Mouse (Mus musculus): ENCODE data around the gene Qsox2. TPM values are rescaled to one million over a fixed set of nuclear protein-coding genes. Genes with fewer than 3 reads are reported as not detected.

Qsox2 gene
- total and polyA plus RNA-seq, 2 experiments from 2014 or later = 7.5 to 8.5 TPM

GRCm38 (mm10) chr2:26268216-26268615 lies 30.9 kb upstream of the Qsox2 start:
- ATAC-seq (ENCODE audit: insufficient read depth, low read depth) (no peak), DNase-seq (ENCODE audit: low spot score) (no peak)
- Histone ChIP-seq H3K4me2 (ENCODE audit: low read depth, low read length) (no peak overlapping the region), H3K4me3 (ENCODE audit: low read depth, low read length) (no peak overlapping the region), H3K4me1 (ENCODE audit: control insufficient read depth, insufficient read depth) (no peaks in the 10 kb centered on the region), H3K9me3 (replicated peaks; ENCODE audit: control insufficient read depth, low read length) (no peaks in the 10 kb centered on the region), H3K27ac (ENCODE audit: low read depth) (no peak overlapping the region), H3K27me3 (ENCODE audit: control insufficient read depth, insufficient read depth, low read length) (no peaks in the 10 kb centered on the region), H3K36me3 (replicated peaks; ENCODE audit: control insufficient read depth, insufficient read depth, low read length) (no peaks in the 10 kb centered on the region), H3K9ac (replicated peaks; ENCODE audit: low read depth, low read length) (no peak overlapping the region)
- WGBS = 46% methylated on average over 3 of the region's 3 CpGs
- TF ChIP-seq CTCF (IDR thresholded peaks at IDR 0.05; ENCODE audit: low read depth) (no peak), EP300 (IDR thresholded peaks at IDR 0.05; ENCODE audit: low read depth) (no peak)

GRCm38 (mm10) chr2:26266066-26266742 lies 28.9 kb upstream of the Qsox2 start:
- ATAC-seq (ENCODE audit: insufficient read depth, low read depth) = no peak
- 75% methylated on average over 10 of the region's 10 CpGs for WGBS
- no peak overlapping the region for H3K4me3 ChIP-seq (ENCODE audit: low read depth, low read length)
- no peaks in the 10 kb centered on the region for H3K36me3 ChIP-seq (replicated peaks; ENCODE audit: control insufficient read depth, insufficient read depth, low read length)
- H3K4me1 ChIP-seq (ENCODE audit: control insufficient read depth, insufficient read depth) = no peaks in the 10 kb centered on the region
- no peak for DNase-seq (ENCODE audit: low spot score)
- H3K27ac ChIP-seq (ENCODE audit: low read depth) = no peak overlapping the region
- H3K27me3 ChIP-seq (ENCODE audit: control insufficient read depth, insufficient read depth, low read length) = no peaks in the 10 kb centered on the region
- no peak overlapping the region for H3K9ac ChIP-seq (replicated peaks; ENCODE audit: low read depth, low read length)
- no peak overlapping the region for H3K4me2 ChIP-seq (ENCODE audit: low read depth, low read length)
- no peaks in the 10 kb centered on the region for H3K9me3 ChIP-seq (replicated peaks; ENCODE audit: control insufficient read depth, low read length)
- TF ChIP-seq CTCF (IDR thresholded peaks at IDR 0.05; ENCODE audit: low read depth) (no peak), EP300 (IDR thresholded peaks at IDR 0.05; ENCODE audit: low read depth) (no peak)

- Histone ChIP-seq H3K27ac (ENCODE audit: low read depth) (no peak overlapping the region), H3K27me3 (ENCODE audit: control insufficient read depth, insufficient read depth, low read length) (no peaks in the 10 kb centered on the region), H3K36me3 (replicated peaks; ENCODE audit: control insufficient read depth, insufficient read depth, low read length) (no peaks in the 10 kb centered on the region), H3K9me3 (replicated peaks; ENCODE audit: control insufficient read depth, low read length) (no peaks in the 10 kb centered on the region), H3K4me3 (ENCODE audit: low read depth, low read length) (no peak overlapping the region), H3K4me1 (ENCODE audit: control insufficient read depth, insufficient read depth) (no peaks in the 10 kb centered on the region), H3K9ac (replicated peaks; ENCODE audit: low read depth, low read length) (no peak overlapping the region), H3K4me2 (ENCODE audit: low read depth, low read length) (no peak overlapping the region)
- 65% methylated on average over 2 of the region's 2 CpGs for WGBS
- ATAC-seq (ENCODE audit: insufficient read depth, low read depth) = no peak
- no peak for TF ChIP-seq CTCF (IDR thresholded peaks at IDR 0.05; ENCODE audit: low read depth)
- no peak for TF ChIP-seq EP300 (IDR thresholded peaks at IDR 0.05; ENCODE audit: low read depth)
- no peak for DNase-seq (ENCODE audit: low spot score)
Observed at GRCm38 (mm10) chr2:26265095-26265494, 27.8 kb upstream of the Qsox2 start.

- no peak for TF ChIP-seq EP300 (IDR thresholded peaks at IDR 0.05; ENCODE audit: low read depth)
- no peak for TF ChIP-seq CTCF (IDR thresholded peaks at IDR 0.05; ENCODE audit: low read depth)
- no peak for ATAC-seq (ENCODE audit: insufficient read depth, low read depth)
Observed at GRCm38 (mm10) chr2:26264646-26265045, 27.3 kb upstream of the Qsox2 start.

GRCm38 (mm10) chr2:26257315-26258096 lies 20.2 kb upstream of the Qsox2 start:
- Histone ChIP-seq H3K9me3 (replicated peaks; ENCODE audit: control insufficient read depth, low read length) (no peaks in the 10 kb centered on the region), H3K4me2 (ENCODE audit: low read depth, low read length) (no peak overlapping the region), H3K9ac (replicated peaks; ENCODE audit: low read depth, low read length) (no peak overlapping the region), H3K27ac (ENCODE audit: low read depth) (no peak overlapping the region), H3K27me3 (ENCODE audit: control insufficient read depth, insufficient read depth, low read length) (0 out of 2 replicates have a peak, but pooled peaks cover 3% of the 10 kb centered on the region), H3K4me3 (ENCODE audit: low read depth, low read length) (no peak overlapping the region), H3K4me1 (ENCODE audit: control insufficient read depth, insufficient read depth) (no peaks in the 10 kb centered on the region), H3K36me3 (replicated peaks; ENCODE audit: control insufficient read depth, insufficient read depth, low read length) (no peaks in the 10 kb centered on the region)
- ATAC-seq (ENCODE audit: insufficient read depth, low read depth) (no peak), DNase-seq (ENCODE audit: low spot score) (no peak)
- 72% methylated on average over 16 of the region's 16 CpGs for WGBS
- TF ChIP-seq CTCF (IDR thresholded peaks at IDR 0.05; ENCODE audit: low read depth) = no peak
- no peak for TF ChIP-seq EP300 (IDR thresholded peaks at IDR 0.05; ENCODE audit: low read depth)

More at GRCm38 (mm10) chr2:26264646-26265045, 27.3 kb upstream of the Qsox2 start:
- H3K4me3 ChIP-seq (ENCODE audit: low read depth, low read length) = no peak overlapping the region
- 71% methylated on average over 4 of the region's 4 CpGs for WGBS
- H3K9ac ChIP-seq (replicated peaks; ENCODE audit: low read depth, low read length) = no peak overlapping the region
- no peaks in the 10 kb centered on the region for H3K36me3 ChIP-seq (replicated peaks; ENCODE audit: control insufficient read depth, insufficient read depth, low read length)
- no peak overlapping the region for H3K27ac ChIP-seq (ENCODE audit: low read depth)
- no peaks in the 10 kb centered on the region for H3K27me3 ChIP-seq (ENCODE audit: control insufficient read depth, insufficient read depth, low read length)
- no peak overlapping the region for H3K4me2 ChIP-seq (ENCODE audit: low read depth, low read length)
- H3K9me3 ChIP-seq (replicated peaks; ENCODE audit: control insufficient read depth, low read length) = no peaks in the 10 kb centered on the region
- DNase-seq (ENCODE audit: low spot score) = no peak
- H3K4me1 ChIP-seq (ENCODE audit: control insufficient read depth, insufficient read depth) = no peaks in the 10 kb centered on the region

Data from heart, postnatal 0 days (tissue).